Mouse (Mus musculus): Measurements from ENCODE around the gene Rccd1.

- TF ChIP-seq CTCF (IDR thresholded peaks at IDR 0.05; ENCODE audit: low read depth) (peak; percentile 88), EP300 (IDR thresholded peaks at IDR 0.05; ENCODE audit: low read depth) (no peak)
Measured at GRCm38 (mm10) chr7:80340793-80341192, 16.5 kb upstream of the Rccd1 start, which contains the start of gene Unc45a.
